Mouse (Mus musculus) Patski (cell line): ENCODE measurements around the gene Il10ra. TPM values are rescaled to one million over a fixed set of nuclear protein-coding genes. Genes with fewer than 3 reads are reported as not detected.
A peak's percentile ranks its signal among the peaks of the same experiment; 100 is the strongest.

Experiments used
- ATAC-seq: fragments of 100-300 bp; one replicate; pipeline ENCODE4 v1.8.0; 2021
- CTCF ChIA-PET: fragments of 350-600 bp; sonication (Branson Sonifier 250); formaldehyde crosslinking; loops from one replicate; lab custom pipeline; 2022; ENCODE audit warnings: inconsistent platforms; lab: Charles Lee
- POLR2A ChIA-PET: fragments of 350-600 bp; sonication (Branson Sonifier 250); formaldehyde crosslinking; loops from one replicate; lab custom pipeline; 2022; ENCODE audit warnings: antibody characterized with exemption, inconsistent platforms; lab: Charles Lee
- DNase-seq: peaks from one replicate; pipeline ENCODE4 v3.0.0-alpha.2; 2011; ENCODE audit warnings: low read depth, low spot score
- H3K27me3 ChIP-seq: fragments of 371-371 bp; one replicate; pipeline ENCODE4 v1.5.1; 2021
- CTCF ChIP-seq: fragments of 100-300 bp; IDR thresholded peaks from one replicate; pipeline ENCODE4 v1.5.1; 2021
- in situ Hi-C: fragments of 300-500 bp; cut with MboI; formaldehyde crosslinking; loops from 3 replicates; pipeline ENCODE4 v1.11.1; 2018; ENCODE audit warnings: low pct_unique_long_range_greater_than_20kb, mixed read lengths
- polyA plus RNA-seq: library from polyadenylated mRNA; unstranded; gene quantifications from one replicate; pipeline ENCODE4 v1.2.3, GENCODE M21; 2021

Gene Il10ra
- polyA plus RNA-seq, 1 experiment from 2014 or later = not detected

GRCm38 (mm10) chr9:45241397-45241796 is 27.6 kb downstream of the Il10ra start:
- peaks cover 9% of the 10 kb centered on the region for H3K27me3 ChIP-seq
- CTCF ChIA-PET = no interaction called here
- in situ Hi-C loops = no loop called here
- no peak for DNase-seq
- no peak for TF ChIP-seq CTCF
- POLR2A ChIA-PET = no interaction called here
- ATAC-seq = no peak

GRCm38 (mm10) chr9:45236744-45237143 is 32.2 kb downstream of the Il10ra start:
- H3K27me3 ChIP-seq = peaks cover 13% of the 10 kb centered on the region
- in situ Hi-C loops = no loop called here
- ATAC-seq (no peak), DNase-seq (no peak)
- no peak for TF ChIP-seq CTCF
- POLR2A ChIA-PET = no interaction called here
- CTCF ChIA-PET = no interaction called here

- H3K27me3 ChIP-seq = peaks cover 11% of the 10 kb centered on the region
- ATAC-seq (no peak), DNase-seq (no peak)
- TF ChIP-seq CTCF = no peak
- in situ Hi-C loops = no loop called here
- POLR2A ChIA-PET = no interaction called here
- CTCF ChIA-PET = no interaction called here
These were observed 33.2 kb downstream of the Il10ra start for GRCm38 (mm10) chr9:45235668-45236227.

GRCm38 (mm10) chr9:45229359-45229758 is 39.6 kb downstream of the Il10ra start:
- TF ChIP-seq CTCF = no peak
- POLR2A ChIA-PET = no interaction called here

GRCm38 (mm10) chr9:45221567-45221966 is 47.4 kb downstream of the Il10ra start:
- CTCF ChIA-PET = no interaction called here
- DNase-seq (peak; percentile 6), ATAC-seq (peak; percentile 78)
- POLR2A ChIA-PET = no interaction called here
- peak; percentile 86 for TF ChIP-seq CTCF
- H3K27me3 ChIP-seq = peaks cover 18% of the 10 kb centered on the region
- in situ Hi-C loops = loop anchor here (5.0 kb wide), 1 partner anchor 166 kb away; no protein-coding TSS in a partner anchor

More at GRCm38 (mm10) chr9:45229359-45229758, 39.6 kb downstream of the Il10ra start:
- H3K27me3 ChIP-seq = peaks cover 22% of the 10 kb centered on the region
- DNase-seq = no peak
- CTCF ChIA-PET = no interaction called here
- no peak for ATAC-seq
- in situ Hi-C loops = no loop called here

- TF ChIP-seq CTCF = no peak
- POLR2A ChIA-PET = no interaction called here
- CTCF ChIA-PET = no interaction called here
- ATAC-seq = no peak
- in situ Hi-C loops = loop anchor here (5.0 kb wide), 1 partner anchor 168 kb away; no protein-coding TSS in a partner anchor
- no peak for DNase-seq
- H3K27me3 ChIP-seq = peaks cover 24% of the 10 kb centered on the region
These were observed 49.3 kb downstream of the Il10ra start for GRCm38 (mm10) chr9:45219644-45220043.

GRCm38 (mm10) chr9:45215526-45216179 is 53.3 kb downstream of the Il10ra start:
- in situ Hi-C loops = no loop called here
- H3K27me3 ChIP-seq = peaks cover 16% of the 10 kb centered on the region
- TF ChIP-seq CTCF = no peak
- ChIA-PET POLR2A (no interaction called here), CTCF (no interaction called here)
- no peak for DNase-seq
- no peak for ATAC-seq

- in situ Hi-C loops = no loop called here
- ATAC-seq = no peak
- TF ChIP-seq CTCF = no peak
- ChIA-PET POLR2A (no interaction called here), CTCF (interaction anchor here (1.5 kb wide), 1 partner anchor 40 kb away, joined by 3 read pairs; no protein-coding TSS in a partner anchor)
- peaks cover 15% of the 10 kb centered on the region for H3K27me3 ChIP-seq
- DNase-seq = no peak
These were observed 56.9 kb downstream of the Il10ra start for GRCm38 (mm10) chr9:45212001-45212400.

- DNase-seq = no peak
- in situ Hi-C loops = no loop called here
- CTCF ChIA-PET = no interaction called here
These were observed 61.8 kb downstream of the Il10ra start for GRCm38 (mm10) chr9:45207015-45207743.

GRCm38 (mm10) chr9:45206121-45206520 is 62.8 kb downstream of the Il10ra start:
- H3K27me3 ChIP-seq = peaks cover 17% of the 10 kb centered on the region
- in situ Hi-C loops = no loop called here
- no peak for DNase-seq
- no peak for TF ChIP-seq CTCF
- no peak for ATAC-seq
- ChIA-PET POLR2A (no interaction called here), CTCF (no interaction called here)

More at GRCm38 (mm10) chr9:45207015-45207743, 61.8 kb downstream of the Il10ra start:
- no peak for TF ChIP-seq CTCF
- no peak for ATAC-seq
- H3K27me3 ChIP-seq = peaks cover 7% of the 10 kb centered on the region
- POLR2A ChIA-PET = no interaction called here

- ChIA-PET CTCF (no interaction called here), POLR2A (no interaction called here)
- no peak for TF ChIP-seq CTCF
- no peak for ATAC-seq
- in situ Hi-C loops = no loop called here
- peaks cover 20% of the 10 kb centered on the region for H3K27me3 ChIP-seq
- DNase-seq = no peak
These were observed 63.8 kb downstream of the Il10ra start for GRCm38 (mm10) chr9:45205143-45205542.

Other genes starting within 250 kb of the Il10ra start
- not detected for gene Mpzl2, start 229.3 kb downstream of the Il10ra start, polyA plus RNA-seq
- 3.1 TPM for gene Mpzl3, start 214.0 kb downstream of the Il10ra start, polyA plus RNA-seq
- not detected for gene Jaml, start 190.0 kb downstream of the Il10ra start, polyA plus RNA-seq
- not detected for gene Scn2b, start 151.4 kb downstream of the Il10ra start, polyA plus RNA-seq
- gene Scn4b, start 130.8 kb downstream of the Il10ra start, polyA plus RNA-seq = not detected
- gene BC049352, start 87.1 kb downstream of the Il10ra start, polyA plus RNA-seq = not detected
- gene Tmprss4, start 65.1 kb downstream of the Il10ra start, polyA plus RNA-seq = not detected
- gene Tmprss13, start 50.0 kb upstream of the Il10ra start, polyA plus RNA-seq = not detected
- gene Fxyd6, start 101.0 kb upstream of the Il10ra start, polyA plus RNA-seq = 0.03 TPM
- gene Fxyd2, start 130.5 kb upstream of the Il10ra start, polyA plus RNA-seq = 121 TPM
- gene Dscaml1, start 157.5 kb upstream of the Il10ra start, polyA plus RNA-seq = 0.01 TPM